Mouse (Mus musculus): ENCODE data around the gene Tmeff2. TPM values are rescaled to one million over a fixed set of nuclear protein-coding genes. Genes with fewer than 3 reads are reported as not detected.

The Tmeff2 gene
- polyA plus RNA-seq (2012; rRNA removed; ENCODE audit: low replicate concordance), result 5.1 and 5.7 TPM in 2 replicates

DNA sequence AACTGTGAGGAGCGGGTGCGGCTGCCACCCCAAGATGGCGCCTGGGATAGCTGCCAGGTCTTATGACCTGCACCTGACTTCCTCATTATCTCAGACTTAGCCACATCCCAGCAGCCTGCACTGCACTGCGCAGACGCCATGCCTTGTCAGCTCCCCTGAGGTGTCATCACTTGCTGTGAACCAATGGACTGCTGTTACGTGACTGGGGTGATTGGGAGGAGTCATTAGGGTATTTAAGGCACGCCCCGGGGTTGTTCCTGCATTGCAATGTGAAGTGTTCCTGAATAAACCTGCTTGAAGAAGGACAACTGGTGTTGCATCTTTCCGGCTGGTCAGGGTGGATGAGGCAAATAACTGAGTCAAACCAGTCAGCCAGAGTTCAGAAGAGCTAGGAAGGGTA is at the start of gene Tmeff2:
Tmeff2 (plus strand) TSS at position 262 of the 400 bp plus-strand sequence.

All from subcutaneous adipose tissue, adult 2 months (tissue).